Mouse (Mus musculus) gastrocnemius, postnatal 25 days (tissue): Measurements from ENCODE around the gene Amigo2. TPM values are rescaled to one million over a fixed set of nuclear protein-coding genes. Genes with fewer than 3 reads are reported as not detected.
"Not testable (repeated sequence)": the region's sequence is repeated elsewhere in the genome, so short reads cannot be mapped to it uniquely, and the experiment has no call there.

Experiments
- DNase-seq: peaks from one replicate; pipeline ENCODE4 v3.0.0; 2022
- total RNA-seq, 2 experiments: library from RNA; stranded (reverse); gene quantifications; 1 replicate in 1 of 2; 2 replicates in 1 of 2; pipeline ENCODE4 v1.2.3; 2021

Gene Amigo2
- total RNA-seq, 2 experiments from 2014 or later, result 1.5 to 3.2 TPM

DNA sequence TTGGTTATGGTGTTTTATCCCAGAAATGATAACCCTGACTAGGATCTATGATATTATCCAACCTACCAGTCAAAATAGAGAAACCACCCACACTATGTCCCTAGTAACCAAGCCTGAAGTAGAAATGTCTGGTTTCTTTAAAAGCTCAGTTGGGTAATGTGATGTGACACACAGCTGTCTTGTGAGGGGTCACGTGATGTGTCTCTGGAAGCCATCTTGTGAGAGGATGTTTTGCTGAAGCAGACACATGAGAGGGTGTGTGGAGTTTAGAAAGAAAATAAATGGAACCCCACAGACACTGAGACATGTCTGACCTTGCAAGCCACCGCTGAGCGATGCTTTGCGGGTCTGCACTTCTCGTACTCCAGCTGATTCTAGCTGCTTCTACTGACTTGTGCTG lies 30.2 kb downstream of the Amigo2 start:
- DNase-seq, result no peak

DNA sequence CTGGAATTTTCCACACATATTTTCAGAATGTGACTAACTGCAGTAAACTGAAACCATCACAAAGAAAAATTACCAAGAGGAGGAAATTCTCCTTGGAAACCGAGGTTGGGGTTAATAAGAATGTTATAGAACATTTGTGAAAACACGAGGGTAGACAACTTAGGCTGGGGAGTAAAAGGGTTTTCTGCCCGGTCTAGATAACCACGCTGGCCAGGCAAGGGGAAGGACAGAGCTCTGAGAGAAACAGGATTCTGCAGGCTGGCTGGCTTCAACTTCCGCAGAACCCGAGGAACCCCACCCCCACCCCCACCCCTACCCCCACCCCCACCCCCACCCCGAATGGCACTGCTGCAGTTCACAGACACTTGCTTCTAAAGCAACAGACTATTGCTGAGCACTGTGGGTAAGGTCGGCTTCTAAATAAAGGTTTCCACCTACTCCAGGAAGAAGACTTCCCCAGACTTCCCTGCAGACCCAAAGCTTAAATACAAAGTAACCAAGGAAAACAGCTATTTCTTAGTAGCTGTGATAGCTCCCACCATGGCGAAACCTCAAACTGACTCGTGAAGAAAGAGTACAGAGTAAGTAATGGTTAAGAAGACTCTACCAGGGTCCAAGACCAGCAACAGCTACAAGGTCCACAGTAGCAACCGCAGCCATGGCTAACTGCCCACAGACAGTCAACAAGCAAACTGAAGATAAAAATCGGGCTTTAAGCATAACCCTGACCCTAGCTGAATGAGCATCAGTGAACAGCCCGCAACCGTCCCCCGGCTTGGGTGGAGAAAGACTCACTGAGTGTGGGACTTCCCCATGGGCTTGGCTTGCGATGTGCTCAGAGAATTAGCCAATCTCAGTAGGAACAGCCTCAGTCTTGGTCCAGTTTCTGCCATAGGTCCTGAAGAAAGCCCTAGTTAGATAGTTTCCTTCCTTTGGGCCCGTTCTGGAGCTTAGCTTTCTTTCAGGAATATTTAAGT lies 34.3 kb downstream of the Amigo2 start:
- no peak for DNase-seq

DNA sequence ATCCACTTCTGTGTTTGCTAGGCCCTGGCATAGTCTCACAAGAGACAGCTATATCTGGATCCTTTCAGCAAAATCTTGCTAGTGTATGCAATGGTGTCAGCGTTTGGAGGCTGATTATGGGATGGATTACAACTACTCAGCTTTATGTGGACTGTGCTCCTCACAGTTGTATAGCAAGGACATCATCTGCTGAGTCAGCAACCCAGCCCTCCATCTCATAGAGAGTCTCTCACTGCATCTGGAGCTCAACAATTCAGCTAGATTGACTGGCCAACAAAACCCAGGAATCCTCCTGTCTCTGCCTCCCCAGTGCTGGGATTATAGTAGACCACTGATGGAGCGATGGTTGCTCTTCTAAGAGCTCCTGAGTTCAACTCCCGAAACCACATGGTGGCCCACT lies 37.3 kb downstream of the Amigo2 start:
- DNase-seq, result not testable (repeated sequence)

DNA sequence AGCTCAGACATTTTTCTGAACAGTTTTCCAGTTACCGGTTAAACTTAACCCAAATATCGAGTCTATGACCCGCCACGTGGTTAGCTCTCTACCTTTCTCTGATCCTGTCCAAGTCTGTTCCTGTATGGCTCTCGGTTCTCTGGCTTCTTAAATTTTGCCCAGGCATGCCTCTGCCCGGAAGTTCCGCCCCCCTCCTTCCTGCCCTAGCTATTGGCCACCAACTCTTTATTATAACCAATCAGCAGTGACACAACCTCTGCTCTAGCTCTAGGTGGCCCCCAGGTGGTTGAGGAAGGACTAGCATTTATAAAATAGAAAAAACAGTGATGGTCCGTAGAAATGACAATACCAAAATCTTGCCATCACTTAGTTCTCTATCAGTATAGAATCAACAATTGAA lies 40.6 kb downstream of the Amigo2 start:
- DNase-seq, result no peak

DNA sequence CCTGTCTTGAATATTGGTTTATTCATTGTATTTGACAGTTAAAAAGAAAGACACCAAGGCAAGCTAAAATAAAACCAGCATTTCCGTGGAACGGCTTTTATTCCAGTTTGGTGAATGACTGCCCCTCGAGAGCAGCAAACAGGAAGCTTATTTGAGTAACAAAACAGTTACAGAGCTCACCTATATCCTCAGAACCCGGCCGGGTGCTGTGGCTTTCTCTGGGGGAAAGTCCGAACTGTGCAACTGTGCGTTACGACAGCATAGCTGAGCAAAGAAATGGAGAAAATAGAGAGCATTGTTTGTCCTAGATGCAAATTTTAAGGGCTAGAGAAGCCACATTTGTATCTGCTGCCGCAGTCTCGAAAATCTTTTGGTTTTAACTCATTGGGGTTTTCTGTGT lies 41.3 kb downstream of the Amigo2 start:
- no peak for DNase-seq

DNA sequence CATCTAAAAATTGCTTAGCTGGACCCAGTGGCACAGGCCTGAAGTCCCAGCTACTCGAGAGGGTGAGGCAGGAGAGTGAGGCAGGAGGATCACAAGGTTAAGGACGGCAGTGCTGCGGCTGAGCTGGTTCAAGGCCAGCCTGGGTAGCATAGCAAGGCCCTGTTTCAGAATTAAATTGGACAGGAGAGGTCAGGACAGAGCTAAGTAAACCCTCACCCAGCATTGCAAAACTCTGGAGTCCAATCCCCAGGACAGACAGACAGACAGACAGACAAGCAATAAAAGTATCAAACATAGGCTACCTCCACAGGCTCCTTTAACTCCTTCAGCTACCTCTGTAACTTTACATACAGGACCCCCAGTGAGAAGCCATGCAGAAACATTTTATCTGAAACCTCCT lies 42.2 kb downstream of the Amigo2 start:
- no peak for DNase-seq

DNA sequence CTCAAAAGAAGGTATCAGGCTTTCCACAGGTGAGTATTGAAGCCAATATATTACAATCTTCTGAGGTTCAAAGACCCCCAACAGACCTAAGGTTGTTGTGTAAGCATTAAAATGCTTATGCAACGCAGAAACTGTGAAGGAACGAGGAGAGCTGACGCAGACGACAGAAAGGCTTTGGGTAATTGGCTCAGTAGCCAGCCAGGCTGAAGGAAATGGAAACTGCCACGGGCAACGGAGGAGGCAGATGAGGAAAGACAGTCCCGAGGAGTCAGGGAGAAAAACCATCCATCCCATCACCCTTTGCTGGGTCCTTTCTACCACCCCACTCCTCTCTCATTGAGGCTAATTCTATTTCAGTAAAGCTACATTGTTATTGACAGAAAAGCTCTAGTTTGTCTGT lies 50.4 kb downstream of the Amigo2 start:
- no peak for DNase-seq

DNA sequence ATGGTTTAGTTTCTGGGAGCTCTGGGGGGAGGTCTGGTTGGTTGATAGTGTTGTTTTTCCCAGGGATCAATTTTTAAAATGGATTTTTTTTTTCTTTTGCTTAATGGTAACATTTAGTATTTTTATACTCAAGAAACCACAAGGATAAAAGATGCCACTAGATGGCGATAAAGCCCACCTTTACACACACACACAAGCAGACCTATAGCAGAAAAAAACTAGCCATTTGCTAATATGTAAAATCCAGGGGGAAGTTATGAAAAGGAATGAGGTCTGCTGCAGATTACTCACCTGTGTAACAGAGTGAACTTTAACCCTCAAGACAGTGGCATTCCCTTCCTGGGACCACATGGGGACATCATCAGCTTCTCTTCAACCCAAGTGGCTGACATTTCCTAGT lies 51.5 kb downstream of the Amigo2 start:
- no peak for DNase-seq

Other genes starting within 250 kb of the Amigo2 start
- gene Slc38a4, start 191.3 kb downstream of the Amigo2 start, total RNA-seq, result 100 to 1,000 TPM in 1 of 2 experiments, 10 to 100 TPM in 1; 95.2 to 190 TPM
- gene Pced1b, start 180 bp downstream of the Amigo2 start, total RNA-seq, result 1 to 10 TPM in 1 of 2 experiments, under 1 TPM in 1; 0.87 to 1.2 TPM